Mouse (Mus musculus): Measurements from ENCODE around the gene Gm28035. TPM values are rescaled to one million over a fixed set of nuclear protein-coding genes. Genes with fewer than 3 reads are reported as not detected.

Gm28035 gene
- polyA plus RNA-seq (2012; fragmentation: generic; extraction: Trizol): 0.55 TPM

DNA sequence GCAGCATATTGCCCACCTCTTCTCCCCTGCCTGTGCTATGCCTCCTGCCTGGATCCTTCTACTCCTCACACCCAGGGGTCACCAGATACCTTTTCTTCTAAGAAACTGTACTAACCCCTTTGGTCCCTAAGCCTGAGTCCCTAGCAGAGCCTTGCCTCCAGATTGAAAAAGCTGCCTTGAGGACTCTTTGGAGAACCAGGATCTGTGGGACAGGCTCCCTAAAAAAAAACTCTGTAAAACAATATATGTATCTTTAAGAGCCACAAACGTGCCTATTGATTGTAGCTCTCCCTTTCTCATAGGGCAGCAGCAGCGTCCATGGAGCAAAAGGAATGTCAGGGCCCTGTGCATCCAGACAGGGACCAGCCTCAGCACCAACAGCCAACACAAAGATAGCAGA lies at the start of gene Gm28035:
Gene Gm28035, plus strand, starts transcription at position 301 of the 400 bp plus-strand sequence.
- Histone ChIP-seq H3K4me2 (ENCODE audit: low read depth) (peak within 1 kb of the TSS; percentile 94), H3K4me3 (peak within 1 kb of the TSS; percentile 78), H3K27me3 (ENCODE audit: control insufficient read depth, insufficient read depth, insufficient read length) (no peaks in the 10 kb centered on the region)

DNA sequence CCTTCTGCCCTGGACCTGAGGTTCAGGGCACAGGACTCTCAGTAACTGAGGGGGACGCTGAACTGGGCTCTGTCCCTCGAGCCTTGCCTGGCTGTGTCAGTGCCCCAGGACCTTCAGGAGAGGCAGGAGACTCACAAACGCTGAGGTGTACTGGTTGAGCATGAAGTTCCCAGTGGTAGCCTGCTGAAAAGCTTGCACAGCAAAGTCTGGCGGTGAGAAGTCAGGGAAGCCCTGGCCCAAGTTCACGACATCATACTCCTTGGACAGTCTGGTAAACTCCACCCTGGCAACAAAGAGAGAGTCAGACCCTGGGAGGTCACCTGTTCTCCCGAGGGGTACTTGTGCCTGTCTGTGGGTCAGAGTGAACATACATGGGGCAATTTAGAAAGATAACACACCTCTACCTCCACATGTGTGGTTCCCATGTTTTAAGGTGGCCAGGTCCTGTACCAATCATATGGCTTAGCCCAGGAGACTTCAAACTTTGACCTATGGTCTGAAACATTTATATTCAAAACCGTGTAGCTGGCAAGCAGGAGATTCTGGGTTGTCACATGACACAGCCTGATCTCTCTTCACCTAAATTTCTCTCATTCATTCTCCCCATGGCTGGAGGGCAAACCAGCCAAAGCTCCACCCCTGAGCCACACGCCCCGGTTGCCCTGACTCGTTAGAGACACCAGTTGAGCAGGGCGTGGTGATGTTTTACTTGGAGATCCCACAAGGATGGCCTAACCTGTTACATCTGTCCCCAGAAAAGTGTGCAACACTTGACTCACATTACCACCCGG lies 48.4 kb upstream of the Gm28035 start:
- Histone ChIP-seq H3ac (ENCODE audit: control insufficient read depth, insufficient read length) (no peak overlapping the region), H3K79me2 (ENCODE audit: control insufficient read depth, insufficient read depth) (no peaks in the 10 kb centered on the region), H3K4me3 (no peak overlapping the region), H3K36me3 (ENCODE audit: control insufficient read depth, insufficient read depth) (no peaks in the 10 kb centered on the region), H3K27me3 (ENCODE audit: control insufficient read depth, insufficient read depth, insufficient read length) (no peaks in the 10 kb centered on the region), H3K4me2 (ENCODE audit: low read depth) (no peak overlapping the region)
- TF ChIP-seq E2F4 (IDR thresholded peaks at IDR 0.05; ENCODE audit: insufficient read depth) (no peak), MYOG (IDR thresholded peaks at IDR 0.05; ENCODE audit: control insufficient read depth in 1 of 3, insufficient read depth in 1 of 3, insufficient read length in 2 of 3, low read depth in 2 of 3) (no peak), TCF12 (IDR thresholded peaks at IDR 0.05; ENCODE audit: insufficient read depth, poor library complexity, severe bottlenecking) (no peak), TCF3 (IDR thresholded peaks at IDR 0.05; ENCODE audit: insufficient read length, low read depth) (no peak), POLR2A (IDR thresholded peaks at IDR 0.05; ENCODE audit: insufficient read length, low read depth) (no peak), CEBPB (IDR thresholded peaks at IDR 0.05; ENCODE audit: insufficient read depth, poor library complexity, severe bottlenecking) (no peak), REST (IDR thresholded peaks at IDR 0.05; ENCODE audit: insufficient read depth, insufficient read length) (no peak), USF1 (IDR thresholded peaks at IDR 0.05; ENCODE audit: low read depth) (no peak)

More for the DNA sequence above, at the start of gene Gm28035:
- Histone ChIP-seq H3K79me2 (ENCODE audit: control insufficient read depth, insufficient read depth) (peaks cover 71% of the 10 kb centered on the region), H3ac (ENCODE audit: control insufficient read depth, insufficient read length) (no peak within 1 kb of the TSS), H3K36me3 (ENCODE audit: control insufficient read depth, insufficient read depth) (peaks cover 15% of the 10 kb centered on the region)
- TF ChIP-seq CEBPB (IDR thresholded peaks at IDR 0.05; ENCODE audit: insufficient read depth, poor library complexity, severe bottlenecking) (no peak), MYOG (IDR thresholded peaks at IDR 0.05; ENCODE audit: control insufficient read depth in 1 of 3, insufficient read depth in 1 of 3, insufficient read length in 2 of 3, low read depth in 2 of 3) (no peak), REST (IDR thresholded peaks at IDR 0.05; ENCODE audit: insufficient read depth, insufficient read length) (no peak), USF1 (IDR thresholded peaks at IDR 0.05; ENCODE audit: low read depth) (no peak), SRF (IDR thresholded peaks at IDR 0.05; ENCODE audit: control insufficient read depth, insufficient read length, low read depth) (no peak), MYOD1 (IDR thresholded peaks at IDR 0.05; ENCODE audit: control insufficient read depth in 1 of 3, insufficient read length in 2 of 3, low read depth in 2 of 3) (no peak), POLR2A (IDR thresholded peaks at IDR 0.05; ENCODE audit: insufficient read length, low read depth) (no peak), MAX (IDR thresholded peaks at IDR 0.05; ENCODE audit: low read depth) (no peak), E2F4 (IDR thresholded peaks at IDR 0.05; ENCODE audit: insufficient read depth) (no peak), TCF12 (IDR thresholded peaks at IDR 0.05; ENCODE audit: insufficient read depth, poor library complexity, severe bottlenecking) (no peak), POLR2AphosphoS2 (IDR thresholded peaks at IDR 0.05; ENCODE audit: insufficient read length, low read depth) (no peak)

DNA sequence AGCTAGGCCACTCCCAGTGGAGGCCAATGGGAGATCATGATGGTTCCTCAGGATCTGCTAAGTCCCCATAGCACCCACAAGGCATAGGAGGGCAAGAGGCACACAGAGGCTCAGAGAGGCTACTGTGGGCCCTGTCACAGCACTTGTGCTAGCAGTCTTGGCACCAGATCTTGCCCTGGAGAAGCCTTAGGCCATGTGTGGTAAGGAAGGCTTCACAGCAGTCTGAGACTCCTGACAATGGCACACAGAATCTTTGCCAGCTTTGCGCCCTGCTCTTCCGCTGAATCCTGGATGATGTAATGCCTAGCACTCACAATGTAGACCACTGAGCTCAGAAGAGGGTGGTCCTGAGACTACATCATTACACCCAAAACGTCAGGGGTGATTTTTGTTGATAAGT lies 45.7 kb upstream of the Gm28035 start:
- no peaks in the 10 kb centered on the region for H3K79me2 ChIP-seq (ENCODE audit: control insufficient read depth, insufficient read depth)

DNA sequence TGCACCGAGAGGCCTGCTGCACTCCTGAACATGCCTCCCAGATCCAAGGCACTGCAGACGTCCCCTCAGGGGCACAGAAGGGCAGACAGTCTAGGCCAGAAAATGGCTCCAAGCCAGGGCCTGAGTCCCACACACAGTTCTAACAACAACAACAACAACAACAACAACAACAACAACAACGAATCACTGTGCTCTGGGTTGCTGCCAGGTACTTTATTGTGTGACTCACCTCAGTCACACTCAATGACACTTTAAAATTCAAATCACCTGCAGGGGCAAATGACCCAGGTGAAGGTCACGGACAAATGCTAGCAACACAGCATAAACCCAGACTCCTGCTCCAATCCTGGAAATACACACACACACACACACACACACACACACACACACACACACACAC lies 42.3 kb upstream of the Gm28035 start:
- Histone ChIP-seq H3K4me3 (no peak overlapping the region), H3K79me2 (ENCODE audit: control insufficient read depth, insufficient read depth) (no peaks in the 10 kb centered on the region), H3K4me2 (ENCODE audit: low read depth) (no peak overlapping the region), H3ac (ENCODE audit: control insufficient read depth, insufficient read length) (no peak overlapping the region), H3K27me3 (ENCODE audit: control insufficient read depth, insufficient read depth, insufficient read length) (no peaks in the 10 kb centered on the region), H3K36me3 (ENCODE audit: control insufficient read depth, insufficient read depth) (no peaks in the 10 kb centered on the region)
- no peak for TF ChIP-seq TCF3 (IDR thresholded peaks at IDR 0.05; ENCODE audit: insufficient read length, low read depth)
- TF ChIP-seq POLR2AphosphoS2 (IDR thresholded peaks at IDR 0.05; ENCODE audit: insufficient read length, low read depth): no peak
- TF ChIP-seq E2F4 (IDR thresholded peaks at IDR 0.05; ENCODE audit: insufficient read depth): no peak
- TF ChIP-seq USF1 (IDR thresholded peaks at IDR 0.05; ENCODE audit: low read depth): no peak
- TF ChIP-seq MYOG (IDR thresholded peaks at IDR 0.05; ENCODE audit: control insufficient read depth in 1 of 3, insufficient read depth in 1 of 3, insufficient read length in 2 of 3, low read depth in 2 of 3): no peak
- TF ChIP-seq MYOD1 (IDR thresholded peaks at IDR 0.05; ENCODE audit: control insufficient read depth in 1 of 3, insufficient read length in 2 of 3, low read depth in 2 of 3): no peak
- no peak for TF ChIP-seq CEBPB (IDR thresholded peaks at IDR 0.05; ENCODE audit: insufficient read depth, poor library complexity, severe bottlenecking)
- TF ChIP-seq SRF (IDR thresholded peaks at IDR 0.05; ENCODE audit: control insufficient read depth, insufficient read length, low read depth): no peak
- TF ChIP-seq POLR2A (IDR thresholded peaks at IDR 0.05; ENCODE audit: insufficient read length, low read depth): no peak
- TF ChIP-seq TCF12 (IDR thresholded peaks at IDR 0.05; ENCODE audit: insufficient read depth, poor library complexity, severe bottlenecking): no peak

More for the DNA sequence above, 45.7 kb upstream of the Gm28035 start:
- Histone ChIP-seq H3K4me2 (ENCODE audit: low read depth) (no peak overlapping the region), H3ac (ENCODE audit: control insufficient read depth, insufficient read length) (no peak overlapping the region), H3K4me3 (no peak overlapping the region), H3K27me3 (ENCODE audit: control insufficient read depth, insufficient read depth, insufficient read length) (no peaks in the 10 kb centered on the region), H3K36me3 (ENCODE audit: control insufficient read depth, insufficient read depth) (no peaks in the 10 kb centered on the region)
- TF ChIP-seq USF1 (IDR thresholded peaks at IDR 0.05; ENCODE audit: low read depth): no peak
- TF ChIP-seq TCF3 (IDR thresholded peaks at IDR 0.05; ENCODE audit: insufficient read length, low read depth): no peak
- no peak for TF ChIP-seq TCF12 (IDR thresholded peaks at IDR 0.05; ENCODE audit: insufficient read depth, poor library complexity, severe bottlenecking)
- TF ChIP-seq MYOG (IDR thresholded peaks at IDR 0.05; ENCODE audit: control insufficient read depth in 1 of 3, insufficient read depth in 1 of 3, insufficient read length in 2 of 3, low read depth in 2 of 3): no peak
- no peak for TF ChIP-seq SRF (IDR thresholded peaks at IDR 0.05; ENCODE audit: control insufficient read depth, insufficient read length, low read depth)
- TF ChIP-seq CEBPB (IDR thresholded peaks at IDR 0.05; ENCODE audit: insufficient read depth, poor library complexity, severe bottlenecking): no peak
- TF ChIP-seq POLR2A (IDR thresholded peaks at IDR 0.05; ENCODE audit: insufficient read length, low read depth): no peak
- no peak for TF ChIP-seq POLR2AphosphoS2 (IDR thresholded peaks at IDR 0.05; ENCODE audit: insufficient read length, low read depth)
- TF ChIP-seq MYOD1 (IDR thresholded peaks at IDR 0.05; ENCODE audit: control insufficient read depth in 1 of 3, insufficient read length in 2 of 3, low read depth in 2 of 3): no peak
- no peak for TF ChIP-seq REST (IDR thresholded peaks at IDR 0.05; ENCODE audit: insufficient read depth, insufficient read length)
- no peak for TF ChIP-seq E2F4 (IDR thresholded peaks at IDR 0.05; ENCODE audit: insufficient read depth)
- no peak for TF ChIP-seq MAX (IDR thresholded peaks at IDR 0.05; ENCODE audit: low read depth)
